Mouse (Mus musculus): Measurements from ENCODE around the gene Tsc22d1.

DNA sequence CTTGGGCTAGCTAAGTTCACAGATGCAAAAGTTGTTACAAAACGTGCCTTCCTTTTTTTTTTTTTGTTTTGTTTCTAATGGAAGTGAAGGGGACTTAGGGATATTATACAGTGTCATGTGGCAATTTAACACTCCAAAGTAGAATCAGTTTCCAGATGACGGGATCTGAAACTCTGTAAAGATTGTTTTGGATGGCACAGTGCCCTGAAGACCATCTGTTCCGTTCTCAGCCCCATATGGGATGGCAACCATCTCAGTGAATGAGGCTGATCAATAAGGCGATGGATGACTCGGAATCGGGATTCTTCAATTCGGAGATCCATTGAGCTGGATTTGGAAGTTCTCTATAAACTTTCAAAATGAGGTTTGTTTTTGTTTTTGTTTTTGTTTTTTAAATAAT lies 17.6 kb downstream of the Tsc22d1 start:
- TF ChIP-seq EP300 (IDR thresholded peaks at IDR 0.05; ENCODE audit: low read length) (no peak), POLR2A (IDR thresholded peaks at IDR 0.05; ENCODE audit: low read depth, low read length) (no peak), CHD1 (IDR thresholded peaks at IDR 0.05; ENCODE audit: low read depth, low read length) (no peak), ZC3H11A (IDR thresholded peaks at IDR 0.05; ENCODE audit: low read depth, low read length) (no peak)
